Mouse (Mus musculus) telencephalon, adult 2 months (tissue): ENCODE measurements around the gene Gm21488.
"Not testable (repeated sequence)": the region's sequence is repeated elsewhere in the genome, so short reads cannot be mapped to it uniquely, and the experiment has no call there.

Experiments used
- DNase-seq: peaks from one replicate; pipeline ENCODE4 v3.0.0-alpha.2; 2011; ENCODE audit warnings: low read depth, low spot score

Gene Gm21488

GRCm38 (mm10) chrY:27521820-27522219 is at the start of gene Gm21488:
Gm21488 (minus strand) TSS chrY:27521920.
- DNase-seq: not testable (repeated sequence)
